Mouse (Mus musculus) thymus, postnatal 0 days (tissue): ENCODE measurements around the gene Gls2. TPM values are rescaled to one million over a fixed set of nuclear protein-coding genes. Genes with fewer than 3 reads are reported as not detected.
"Not testable (repeated sequence)": the region's sequence is repeated elsewhere in the genome, so short reads cannot be mapped to it uniquely, and the experiment has no call there.

Experiments used
- DNase-seq: peaks from one replicate; pipeline ENCODE4 v3.0.0-alpha.2; 2015; ENCODE audit warnings: low spot score
- polyA plus RNA-seq: library from polyadenylated mRNA; unstranded; fragments of >200 nt; fragmentation: Nextera tagmentation; extraction: Ambion mirVana; gene quantifications from 2 replicates; pipeline ENCODE4 v1.2.1, GENCODE M21; 2015

The Gls2 gene
- polyA plus RNA-seq: 0.78 and 1.5 TPM in 2 replicates

DNA sequence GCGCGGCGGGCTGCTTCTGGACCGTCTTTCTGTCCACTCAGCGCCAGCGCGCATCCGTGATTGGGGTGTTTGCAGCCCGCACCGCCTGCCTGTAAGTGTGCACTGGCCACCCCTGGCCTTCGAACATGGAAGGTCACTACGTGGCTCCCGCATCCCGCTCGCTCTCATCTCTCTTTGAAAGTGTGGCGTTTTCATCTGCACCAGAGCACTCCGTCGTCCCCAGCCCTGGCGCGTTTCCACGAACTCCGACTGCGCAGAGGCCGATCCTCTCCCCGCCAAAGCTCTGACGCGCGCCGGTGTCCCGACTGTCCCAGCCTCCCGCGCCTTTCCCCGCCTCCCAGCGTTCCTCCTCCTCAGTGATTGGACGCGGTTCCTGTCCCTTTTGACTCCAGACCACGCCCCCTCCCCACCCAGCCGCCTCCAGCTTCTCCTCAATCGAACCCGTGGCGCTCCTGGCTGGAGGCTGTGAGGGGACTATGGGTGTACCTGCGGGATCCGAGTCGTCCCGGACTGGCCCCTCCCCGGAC is at the start of gene Gls2:
Gene Gls2 (plus strand): TSS at position 434 of the 527 bp plus-strand sequence.
- DNase-seq: peak; percentile 89

- DNase-seq: no peak
Measured at GRCm38 (mm10) chr10:128144961-128145360, 49.3 kb upstream of the Gls2 start.

DNA sequence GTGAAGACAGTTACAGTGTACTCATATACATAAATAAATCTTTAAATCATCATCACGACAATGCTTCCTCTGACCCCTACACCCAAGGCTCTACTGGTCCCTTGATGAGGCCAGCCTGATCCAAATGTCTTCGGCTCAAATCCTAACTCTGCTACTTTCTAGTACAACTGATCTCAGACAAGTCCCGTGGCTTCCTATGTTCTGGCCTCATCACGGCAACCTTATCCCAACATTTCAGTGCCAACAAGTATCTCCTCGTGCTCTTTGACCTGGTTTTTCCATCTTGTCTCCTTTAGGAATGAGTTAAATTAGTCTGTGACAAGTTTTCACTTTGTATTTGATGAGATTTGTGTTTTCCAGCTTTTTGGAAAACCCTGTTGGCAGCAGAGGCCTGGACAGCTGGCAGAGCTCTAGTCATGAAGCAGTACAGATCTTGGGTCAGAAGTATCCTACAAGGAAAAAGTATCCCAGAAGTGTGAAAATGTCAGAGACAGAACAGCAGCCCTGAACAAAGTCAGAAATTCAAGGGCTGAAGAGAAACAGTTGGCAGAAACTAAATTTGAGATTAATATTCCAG is 45.4 kb upstream of the Gls2 start:
- DNase-seq: no peak

GRCm38 (mm10) chr10:128149592-128149991 is 44.7 kb upstream of the Gls2 start:
- peak; percentile 54 for DNase-seq

GRCm38 (mm10) chr10:128150941-128151340 is 43.3 kb upstream of the Gls2 start:
- DNase-seq: no peak

DNA sequence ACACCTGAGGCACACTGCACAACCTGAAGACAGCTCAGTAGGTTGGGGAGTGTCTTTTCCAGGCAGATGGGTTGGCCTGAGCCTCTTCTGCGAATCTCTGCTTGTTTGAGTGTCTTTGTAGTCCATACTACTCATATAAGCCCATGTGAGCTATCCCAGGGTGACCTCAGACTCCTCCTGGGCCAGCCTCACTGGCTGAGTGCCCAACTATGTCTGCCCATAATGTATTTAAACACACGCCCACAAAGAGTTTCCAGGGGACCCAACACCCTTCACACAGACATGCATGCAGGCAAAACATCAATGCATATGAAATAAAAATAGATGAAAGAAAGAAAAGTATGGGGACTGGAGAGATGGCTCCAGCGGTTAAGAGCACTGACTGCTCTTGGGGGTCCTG is 40.3 kb upstream of the Gls2 start:
- DNase-seq: no peak

GRCm38 (mm10) chr10:128165726-128166125 is 28.5 kb upstream of the Gls2 start:
- DNase-seq: not testable (repeated sequence)

- DNase-seq: no peak
Measured at GRCm38 (mm10) chr10:128167091-128167490, 27.2 kb upstream of the Gls2 start.

DNA sequence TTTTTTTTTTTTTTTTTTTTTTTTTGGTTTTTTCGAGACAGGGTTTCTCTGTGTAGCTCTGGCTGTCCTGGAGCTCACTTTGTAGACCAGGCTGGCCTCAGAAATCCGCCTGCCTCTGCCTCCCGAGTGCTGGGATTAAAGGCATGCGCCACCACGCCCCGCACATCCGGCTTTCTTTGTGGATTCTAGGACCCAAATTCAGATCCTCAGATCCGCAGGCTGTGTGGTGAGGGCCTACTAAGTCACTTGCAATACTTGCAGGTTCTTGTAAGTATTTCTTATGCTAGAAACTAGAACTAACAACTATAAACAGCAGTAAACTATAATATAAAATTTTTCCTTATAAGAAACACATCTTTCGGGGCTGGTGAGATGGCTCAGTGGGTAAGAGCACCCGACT is 22.9 kb upstream of the Gls2 start:
- DNase-seq: not testable (repeated sequence)

DNA sequence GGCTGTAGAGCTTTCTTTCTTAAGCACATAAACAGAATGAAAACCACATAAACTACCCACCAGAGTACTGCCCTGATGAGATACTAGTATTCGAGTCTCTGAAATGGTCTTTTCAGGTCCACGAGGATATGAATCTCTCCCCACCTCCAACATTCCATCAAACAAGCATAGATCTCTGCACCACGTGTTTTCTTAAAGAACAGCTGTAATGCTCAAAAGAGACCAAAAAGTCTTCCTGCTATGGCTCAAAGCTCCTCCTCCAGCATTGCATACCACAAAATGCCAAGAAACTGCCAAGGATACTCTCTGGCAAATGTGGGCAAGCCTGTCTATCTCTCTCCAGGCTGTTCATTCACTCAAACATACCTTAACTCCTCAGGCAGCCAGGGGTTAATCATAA is 19.0 kb upstream of the Gls2 start:
- DNase-seq: peak; percentile 13

GRCm38 (mm10) chr10:128175996-128176755 is 18.1 kb upstream of the Gls2 start:
- peak; percentile 82 for DNase-seq

DNA sequence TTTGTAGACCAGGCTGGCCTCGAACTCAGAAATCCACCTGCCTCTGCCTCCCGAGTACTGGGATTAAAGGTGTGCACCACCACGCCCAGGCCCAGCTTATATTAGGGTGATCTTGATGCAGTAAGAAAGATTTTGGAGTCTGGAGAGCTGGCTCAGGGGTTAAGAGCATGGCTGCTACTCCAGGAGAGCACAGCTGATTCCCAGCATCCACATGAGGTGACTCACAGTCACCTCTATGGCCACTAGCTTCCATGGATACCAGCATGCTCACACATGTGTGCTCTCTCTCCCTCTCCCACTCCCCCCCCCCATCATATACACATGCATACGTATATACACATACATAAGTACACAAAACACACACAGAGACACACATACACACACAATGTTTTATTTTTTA is 16.9 kb upstream of the Gls2 start:
- DNase-seq: no peak

DNA sequence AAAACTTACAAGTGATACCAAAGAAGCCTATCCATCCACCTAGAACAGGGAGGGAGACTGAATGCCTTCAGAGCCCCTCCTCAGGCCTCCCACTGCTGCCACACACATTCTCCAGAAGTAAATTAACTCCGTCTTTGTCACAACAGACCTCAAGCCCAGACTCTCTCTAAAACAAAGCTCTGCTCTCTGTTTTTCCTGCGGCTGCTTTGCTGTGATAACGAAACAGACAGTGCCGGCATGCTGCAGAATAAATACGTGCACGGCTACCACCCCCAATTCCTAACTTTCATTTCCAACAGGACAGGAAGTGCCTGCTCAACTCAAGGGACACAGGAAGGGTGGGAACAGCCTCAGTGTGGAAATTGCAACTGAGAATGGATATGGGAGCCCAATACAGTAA is 14.3 kb upstream of the Gls2 start, which contains the start of gene Rbms2:
Gene Rbms2 (minus strand): TSS at position 309 of the 400 bp plus-strand sequence.
- DNase-seq: no peak

GRCm38 (mm10) chr10:128184296-128184695 is 10.0 kb upstream of the Gls2 start:
- no peak for DNase-seq

GRCm38 (mm10) chr10:128185277-128185940 is 8.8 kb upstream of the Gls2 start:
- DNase-seq: no peak

- peak; percentile 84 for DNase-seq
Measured at GRCm38 (mm10) chr10:128185959-128186358, 8.3 kb upstream of the Gls2 start.

- no peak for DNase-seq
Measured at GRCm38 (mm10) chr10:128187181-128187605, 7.1 kb upstream of the Gls2 start.

DNA sequence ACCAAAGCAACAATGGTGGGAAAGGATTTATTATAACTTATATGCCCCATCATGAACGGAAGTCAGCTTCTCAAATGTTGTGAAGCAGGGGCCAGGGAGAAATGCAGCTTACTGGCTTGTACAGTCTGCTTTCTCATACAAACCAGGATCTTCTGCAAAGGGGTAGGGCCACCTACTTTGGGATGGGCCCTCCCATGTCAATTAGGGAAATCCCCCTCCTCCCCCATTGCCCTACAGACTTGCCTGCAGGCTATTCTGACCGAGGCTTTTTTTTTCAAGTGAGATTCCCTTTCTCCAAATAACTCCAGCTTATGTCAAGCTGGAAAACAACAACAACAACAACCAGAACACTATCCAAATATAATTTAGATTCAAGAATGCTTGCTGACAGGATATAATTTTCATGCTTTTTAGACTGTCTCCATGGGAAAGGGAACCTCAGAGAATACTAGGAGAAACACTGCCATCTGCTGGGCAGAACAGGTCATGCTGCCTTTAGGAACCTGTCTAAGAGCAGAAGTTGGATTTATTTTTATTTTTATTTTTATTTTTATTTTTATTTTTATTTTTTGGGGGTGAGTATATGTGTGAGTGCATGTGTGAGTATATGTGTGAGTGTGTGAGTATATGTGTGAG is 5.9 kb upstream of the Gls2 start:
- DNase-seq: peak; percentile 73

DNA sequence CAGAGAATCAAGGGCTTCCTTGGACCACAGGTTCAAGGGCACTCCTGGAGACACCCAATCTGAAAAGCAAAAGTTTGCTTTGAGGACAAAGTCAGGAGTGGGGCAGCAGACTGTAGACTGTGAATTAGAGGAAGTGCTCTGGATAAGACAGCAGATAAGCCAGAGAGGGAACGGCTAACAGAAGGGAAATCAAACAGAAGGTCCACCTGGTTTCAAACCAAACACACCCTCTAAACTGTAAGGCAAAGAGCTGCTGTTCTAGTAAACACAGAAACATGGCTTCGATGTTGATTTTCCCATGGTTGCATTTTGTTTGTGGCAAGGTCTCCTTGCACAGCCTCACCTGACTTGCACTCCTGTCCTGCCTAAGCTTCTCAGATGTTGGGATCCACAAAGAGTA is 2.8 kb upstream of the Gls2 start:
- DNase-seq: no peak

- DNase-seq: not testable (repeated sequence)
Measured at GRCm38 (mm10) chr10:128192030-128192766, 2.1 kb upstream of the Gls2 start.

- no peak for DNase-seq
Measured at GRCm38 (mm10) chr10:128193113-128193512, 1.1 kb upstream of the Gls2 start.
